ENCODE assay signal across 10 mouse cellular contexts in the genomic region with DNA sequence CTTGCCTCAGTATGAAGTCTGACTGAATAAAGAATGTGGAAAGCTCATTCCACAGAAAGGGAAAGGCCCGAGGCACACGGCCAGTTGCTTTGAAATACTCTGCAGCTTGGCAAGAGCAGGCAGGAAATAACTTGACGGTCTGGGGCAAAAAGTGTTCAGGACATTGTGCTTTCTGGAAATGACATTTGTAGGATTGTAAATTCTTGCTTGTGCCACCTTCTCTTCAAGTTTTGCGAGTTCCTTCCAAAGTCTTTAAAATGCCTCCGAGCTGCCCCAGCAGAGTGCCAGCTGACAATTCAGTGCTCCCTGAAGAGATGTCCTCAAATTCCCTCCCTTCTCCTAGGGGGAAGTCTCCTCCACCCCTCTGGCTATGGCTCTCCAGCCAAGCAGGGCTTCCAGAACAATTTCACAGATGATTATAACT. TPM values are rescaled to one million over a fixed set of nuclear protein-coding genes. Genes with fewer than 3 reads are reported as not detected.
DNase-seq lines count a peak whose midpoint lies in the region; ATAC-seq lines count a peak whose summit lies in the region.
"Had no signal": no experiment of that assay in that cellular context is flagged by ENCODE, and none has a peak within 500 bp of the region (broad histone marks: within the 10 kb centered on the region; RNA-seq: fewer than 3 reads in every experiment).

No protein-coding gene starts in this region.

- H3K9ac ChIP-seq in midbrain, embryonic 11.5 days (ENCODE audit: low read length), result no peak overlapping the region
- no peak overlapping the region for H3K9ac ChIP-seq in midbrain, embryonic 15.5 days
- H3K9ac ChIP-seq: hindbrain, embryonic 15.5 days had no signal

- peak; percentile 77 for DNase-seq in midbrain, embryonic 11.5 days (ENCODE audit: low spot score, missing footprints)
- DNase-seq in gastrocnemius, adult 8-10 months (ENCODE audit: low spot score in 2 of 2), result peak; percentile 39 to 51
- peak; percentile 59 for DNase-seq in kidney, adult 9 months
- peak; percentile 56 to 80 for DNase-seq in lung, postnatal 4 days
- DNase-seq in embryo, embryonic 10.5 days (ENCODE audit: low spot score), result no peak
- no peak for DNase-seq in cerebellum, adult 11 months
- DNase-seq in thymus, postnatal 10 days (ENCODE audit: low spot score in 2 of 2), result no peak

- H3K4me3 ChIP-seq in midbrain, embryonic 11.5 days (ENCODE audit: low read depth, low read length), result no peak overlapping the region
- H3K4me3 ChIP-seq in midbrain, embryonic 15.5 days, result no peak overlapping the region
- H3K4me3 ChIP-seq: hindbrain, embryonic 15.5 days had no signal

- no peaks in the 10 kb centered on the region for H3K9me3 ChIP-seq in midbrain, embryonic 11.5 days (ENCODE audit: control insufficient read depth, low read length)
- H3K9me3 ChIP-seq in midbrain, embryonic 15.5 days, result no peaks in the 10 kb centered on the region
- H3K9me3 ChIP-seq: G1E; hindbrain, embryonic 15.5 days had no signal

- no peak for ATAC-seq in midbrain, embryonic 11.5 days (ENCODE audit: low FRiP score)
- no peak for ATAC-seq in midbrain, embryonic 15.5 days (replicated peaks)

- H3K4me1 ChIP-seq in midbrain, embryonic 11.5 days (ENCODE audit: control insufficient read depth, insufficient read depth, low read length), result no peaks in the 10 kb centered on the region; the same call in 1 of the 2 replicates
- H3K4me1 ChIP-seq in midbrain, embryonic 15.5 days, result no peaks in the 10 kb centered on the region
- H3K4me1 ChIP-seq: hindbrain, embryonic 15.5 days had no signal

- H3K36me3 ChIP-seq in midbrain, embryonic 11.5 days (ENCODE audit: control insufficient read depth, insufficient read depth, low read length), result no peaks in the 10 kb centered on the region
- no peaks in the 10 kb centered on the region for H3K36me3 ChIP-seq in midbrain, embryonic 15.5 days (replicated peaks)
- H3K36me3 ChIP-seq: G1E; hindbrain, embryonic 15.5 days had no signal

- 81% methylated on average over 5 of the region's 5 CpGs for WGBS in midbrain, embryonic 11.5 days
- 57% methylated on average over 5 of the region's 5 CpGs for WGBS in midbrain, embryonic 15.5 days

- H3K4me2 ChIP-seq in midbrain, embryonic 11.5 days, result no peak overlapping the region
- H3K4me2 ChIP-seq in midbrain, embryonic 15.5 days, result no peak overlapping the region
- H3K4me2 ChIP-seq: hindbrain, embryonic 15.5 days had no signal

- no peak overlapping the region for H3K27ac ChIP-seq in midbrain, embryonic 11.5 days (ENCODE audit: low read depth, low read length)
- H3K27ac ChIP-seq in midbrain, embryonic 15.5 days, result no peak overlapping the region
- H3K27ac ChIP-seq: hindbrain, embryonic 15.5 days had no signal

- no peaks in the 10 kb centered on the region for H3K27me3 ChIP-seq in midbrain, embryonic 11.5 days (ENCODE audit: control insufficient read depth, insufficient read depth, low read length)
- H3K27me3 ChIP-seq in midbrain, embryonic 15.5 days (replicated peaks), result no peaks in the 10 kb centered on the region
- H3K27me3 ChIP-seq: hindbrain, embryonic 15.5 days had no signal

RNA-seq across cellular contexts. Expression of gene Oit3, which starts 2.1 kb away (rescaled TPM):
- polyA plus RNA-seq in midbrain, embryonic 11.5 days (2014; fragmentation: Nextera tagmentation; extraction: Ambion mirVana), result 0.38 and 0.48 TPM in 2 replicates
- polyA plus RNA-seq in midbrain, embryonic 15.5 days (2015; fragmentation: Nextera tagmentation; extraction: Ambion mirVana), result 0.06 and 0.08 TPM in 2 replicates
- not detected for total RNA-seq in gastrocnemius, adult 8-10 months (2022)
- polyA plus RNA-seq: G1E had no signal

RNA-seq across cellular contexts. Expression of gene Pla2g12b, which starts 36.1 kb away (rescaled TPM):
- 0.21 TPM in 1 of 2 replicates, not detected in the other for polyA plus RNA-seq in midbrain, embryonic 11.5 days (2014; fragmentation: Nextera tagmentation; extraction: Ambion mirVana)
- not detected in 2 replicates for polyA plus RNA-seq in midbrain, embryonic 15.5 days (2015; fragmentation: Nextera tagmentation; extraction: Ambion mirVana)
- total RNA-seq in gastrocnemius, adult 8-10 months (2022), result not detected
- total RNA-seq: G1E had no signal
- polyA plus RNA-seq: G1E; hindbrain, embryonic 15.5 days had no signal

RNA-seq across cellular contexts. Expression of gene Gm10273, which starts 44.1 kb away (rescaled TPM):
- 2.4 and 3.3 TPM in 2 replicates for polyA plus RNA-seq in midbrain, embryonic 11.5 days (2014; fragmentation: Nextera tagmentation; extraction: Ambion mirVana)
- 2.1 and 9.3 TPM in 2 replicates for polyA plus RNA-seq in midbrain, embryonic 15.5 days (2015; fragmentation: Nextera tagmentation; extraction: Ambion mirVana)
- 100 to 1,000 TPM; 116 to 196 (median 125) TPM for total RNA-seq in gastrocnemius, adult 8-10 months (2022)

Comparison
In these comparisons a context has a peak if more than half of its experiments do, and no peak if none do; other contexts are left out.
1. DNase-seq: peak in midbrain, embryonic 11.5 days (single experiment), gastrocnemius, adult 8-10 months (2 of 2), kidney, adult 9 months (single experiment) and lung, postnatal 4 days (2 of 2); none in embryo, embryonic 10.5 days (single experiment), cerebellum, adult 11 months (single experiment) and thymus, postnatal 10 days (0 of 2).